Mouse (Mus musculus) T-helper 1 cell (primary cell): ENCODE data around the gene Stk11.

ENCODE experiments used
- in situ Hi-C: fragments of 300-600 bp; cut with MboI, MseI; formaldehyde crosslinking; loops from one replicate; pipeline ENCODE4 v1.15.1; 2025; ENCODE audit warnings: high pct_unique_total_duplicates

Gene Stk11

GRCm38 (mm10) chr10:80115290-80115943, at the start of gene Stk11:
Gene Stk11, plus strand, starts transcription at chr10:80115803.
- in situ Hi-C loops = no loop called here

- in situ Hi-C loops = no loop called here
Measured at GRCm38 (mm10) chr10:80069251-80069650, 46.4 kb upstream of the Stk11 start.

- in situ Hi-C loops = no loop called here
Measured at GRCm38 (mm10) chr10:80069948-80070450, 45.6 kb upstream of the Stk11 start.

- in situ Hi-C loops = no loop called here
Measured at GRCm38 (mm10) chr10:80070837-80071515, 44.6 kb upstream of the Stk11 start.

GRCm38 (mm10) chr10:80071516-80071900, 44.1 kb upstream of the Stk11 start:
- in situ Hi-C loops = no loop called here

- in situ Hi-C loops = no loop called here
Measured at GRCm38 (mm10) chr10:80072623-80073489, 42.7 kb upstream of the Stk11 start.

- in situ Hi-C loops = no loop called here
Measured at GRCm38 (mm10) chr10:80074813-80075601, 40.6 kb upstream of the Stk11 start.

GRCm38 (mm10) chr10:80075924-80076323, 39.7 kb upstream of the Stk11 start:
- in situ Hi-C loops = no loop called here

- in situ Hi-C loops = no loop called here
Measured at GRCm38 (mm10) chr10:80076386-80076785, 39.2 kb upstream of the Stk11 start.

- in situ Hi-C loops = no loop called here
Measured at GRCm38 (mm10) chr10:80077312-80077711, 38.3 kb upstream of the Stk11 start.

- in situ Hi-C loops = no loop called here
Measured at GRCm38 (mm10) chr10:80078366-80078765, 37.2 kb upstream of the Stk11 start.

- in situ Hi-C loops = no loop called here
Measured at GRCm38 (mm10) chr10:80080396-80081070, 35.1 kb upstream of the Stk11 start.

GRCm38 (mm10) chr10:80081075-80081474, 34.5 kb upstream of the Stk11 start:
- in situ Hi-C loops = no loop called here

GRCm38 (mm10) chr10:80084817-80085487, 30.7 kb upstream of the Stk11 start:
- in situ Hi-C loops = no loop called here

- in situ Hi-C loops = no loop called here
Measured at GRCm38 (mm10) chr10:80086847-80087246, 28.8 kb upstream of the Stk11 start.

GRCm38 (mm10) chr10:80087483-80087882, 28.1 kb upstream of the Stk11 start:
- in situ Hi-C loops = no loop called here

GRCm38 (mm10) chr10:80089146-80089545, 26.5 kb upstream of the Stk11 start:
- in situ Hi-C loops = no loop called here

GRCm38 (mm10) chr10:80091527-80091926, 24.1 kb upstream of the Stk11 start:
- in situ Hi-C loops = no loop called here

- in situ Hi-C loops = no loop called here
Measured at GRCm38 (mm10) chr10:80092690-80093089, 22.9 kb upstream of the Stk11 start.

GRCm38 (mm10) chr10:80094085-80094484, 21.5 kb upstream of the Stk11 start:
- in situ Hi-C loops = no loop called here
